Mouse (Mus musculus) T-helper 17 cell (primary cell): ENCODE results near the gene Wnt11.

Experiments used
- in situ Hi-C, 2 experiments: fragments of 300-600 bp; cut with MboI, MseI; formaldehyde crosslinking; loops; 1 replicate in 1 of 2; 2 replicates in 1 of 2; pipeline ENCODE4 v1.15.1; 2025; ENCODE audit warnings: high pct_unique_total_duplicates in 2 of 2

Gene Wnt11

DNA sequence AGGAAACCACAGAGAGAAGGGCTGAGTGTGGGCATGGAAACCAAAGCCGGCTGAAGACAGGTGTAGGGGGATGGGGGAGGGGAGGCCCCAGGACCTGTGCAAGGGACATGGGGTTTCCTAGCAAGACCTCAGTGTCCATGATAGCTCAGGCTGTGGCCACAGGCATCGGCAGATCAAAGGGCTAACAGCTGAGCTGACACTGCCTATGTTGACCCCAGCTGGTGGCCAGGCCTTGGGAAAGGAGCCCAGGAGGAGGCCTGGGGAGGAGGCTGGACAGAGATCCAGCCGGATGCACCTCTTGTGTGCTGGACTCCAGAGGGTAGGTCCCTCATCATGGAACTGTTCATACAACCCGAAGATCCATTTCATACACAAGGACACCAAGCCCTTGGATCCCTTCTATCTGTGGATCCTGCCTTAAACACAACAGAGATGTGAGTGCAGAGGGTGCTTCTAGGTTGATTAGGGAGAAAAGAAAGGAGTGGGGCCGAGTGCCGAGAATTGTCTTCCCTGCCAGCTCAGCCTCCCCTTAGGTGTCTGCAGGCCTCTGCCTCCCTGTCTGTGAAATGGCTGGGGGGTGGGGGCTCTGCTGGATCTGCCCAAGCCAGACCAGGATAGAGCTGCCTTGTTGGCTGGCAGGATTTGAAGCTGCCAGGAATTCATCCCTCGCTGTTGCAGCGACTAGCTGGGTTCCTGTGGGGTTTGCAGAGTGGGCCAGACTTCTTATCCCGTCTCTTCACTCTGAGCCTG lies 29.2 kb downstream of the Wnt11 start:
- in situ Hi-C loops: no loop called here

DNA sequence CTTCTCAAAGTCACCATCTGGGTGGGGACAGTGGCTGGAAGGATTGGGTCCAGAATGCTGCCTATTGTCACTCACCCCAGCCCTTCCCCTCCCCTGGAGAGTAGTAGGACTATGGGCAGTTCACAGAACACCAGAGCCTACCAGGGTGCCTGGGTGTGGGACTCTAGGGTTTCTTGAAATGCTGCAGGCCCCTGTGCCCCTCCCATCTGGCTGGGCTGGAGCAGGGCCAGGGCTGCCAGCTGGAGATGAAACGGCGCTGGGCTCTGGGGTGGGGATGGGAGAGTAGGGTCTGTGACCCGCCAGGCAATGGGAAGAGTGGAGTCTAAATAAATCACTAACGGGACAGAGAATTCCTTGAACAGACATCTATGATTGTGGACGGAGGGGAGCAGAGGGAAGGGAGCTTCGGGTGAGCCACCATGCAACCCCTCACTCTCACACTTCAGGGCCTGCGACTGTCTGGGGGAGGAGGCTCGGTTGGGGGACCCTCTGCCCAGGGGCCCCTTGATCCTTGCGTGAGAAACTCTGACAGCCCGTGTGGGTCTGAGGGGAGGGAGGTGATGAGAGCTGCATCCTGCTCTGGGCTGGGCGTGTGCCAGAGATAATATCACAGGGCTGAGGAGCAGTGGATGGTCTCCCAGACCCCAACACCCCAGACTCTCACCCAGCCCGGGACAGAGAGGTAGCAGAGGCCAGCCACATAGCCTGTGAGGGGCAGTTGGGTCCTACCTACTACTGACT lies 32.3 kb downstream of the Wnt11 start:
- in situ Hi-C loops: no loop called here

DNA sequence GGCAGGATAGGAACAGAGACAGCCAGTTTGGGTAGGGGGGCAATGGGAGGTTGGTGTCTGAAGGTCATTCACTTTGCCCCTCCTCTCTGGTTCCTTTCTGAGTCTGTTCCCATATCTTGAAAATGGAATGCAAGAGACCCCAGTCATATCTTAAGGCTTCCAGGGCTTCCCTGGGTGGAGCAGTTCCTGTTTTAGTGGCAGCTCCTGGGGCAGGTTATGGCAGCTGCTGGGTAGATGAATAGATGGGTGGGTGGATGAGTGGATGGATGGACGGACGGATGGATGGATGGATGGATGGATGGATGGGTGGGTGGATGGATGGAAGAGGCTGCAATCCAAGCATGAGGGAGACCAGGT lies 32.9 kb downstream of the Wnt11 start:
- in situ Hi-C loops: no loop called here

DNA sequence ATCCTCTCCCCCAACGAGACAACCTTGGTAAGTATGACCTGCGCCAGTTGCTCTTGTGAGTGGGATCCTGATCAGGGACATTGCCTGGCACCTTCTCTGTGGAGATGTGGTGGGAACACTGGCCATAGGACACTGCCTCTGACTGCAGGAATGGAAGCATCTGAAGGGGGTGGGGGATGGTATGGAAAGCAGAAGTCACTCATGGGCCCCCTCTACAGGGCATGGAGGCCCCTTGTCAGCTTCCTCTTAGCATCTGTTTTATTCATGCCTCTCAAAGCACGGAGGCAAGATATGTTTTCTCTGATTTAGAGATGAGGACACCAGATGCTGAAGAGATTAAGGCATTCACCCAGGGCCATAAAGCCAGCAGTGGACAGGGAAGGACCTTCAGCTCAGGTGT lies 34.2 kb downstream of the Wnt11 start:
- in situ Hi-C loops: no loop called here

DNA sequence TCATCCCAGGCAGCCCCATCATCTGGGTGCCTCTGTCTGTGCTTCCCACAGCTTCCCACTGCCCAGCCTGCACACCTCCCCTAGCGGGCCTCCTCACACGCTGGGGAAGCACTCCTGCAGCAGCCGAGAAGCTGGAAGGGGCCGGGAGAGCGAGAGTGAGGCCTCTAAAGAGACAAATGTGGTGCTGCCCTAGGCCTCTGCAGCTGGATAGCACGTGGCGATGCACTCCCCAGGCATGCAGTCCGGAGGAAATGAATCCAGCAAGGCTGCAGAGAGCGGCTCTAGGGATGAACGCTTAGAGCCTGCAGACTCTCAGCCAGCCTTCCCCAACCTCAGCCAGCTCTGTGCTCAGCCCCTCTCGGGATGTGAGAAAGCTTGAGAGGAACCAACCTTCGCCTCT lies 35.9 kb downstream of the Wnt11 start:
- in situ Hi-C loops: no loop called here

DNA sequence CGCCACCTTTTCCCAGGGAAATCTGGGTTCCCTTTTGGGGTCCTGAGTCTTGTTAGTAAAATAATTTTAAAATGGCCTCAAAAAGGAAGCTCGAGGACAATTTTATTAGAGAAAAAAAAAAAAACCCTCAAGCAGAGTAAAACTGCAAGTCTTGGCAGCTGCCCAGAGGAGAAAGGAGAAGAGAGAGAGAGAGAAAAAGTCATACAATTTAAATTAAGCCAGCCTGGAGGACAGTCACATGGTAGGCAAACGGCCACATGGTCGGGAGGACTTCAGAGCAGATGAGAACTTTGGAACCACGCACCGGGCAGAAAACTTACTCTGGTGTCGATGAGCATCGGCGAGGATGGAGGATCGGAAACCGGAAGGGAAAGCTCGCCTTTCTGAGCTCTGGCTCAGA lies 37.0 kb downstream of the Wnt11 start:
- in situ Hi-C loops: no loop called here

DNA sequence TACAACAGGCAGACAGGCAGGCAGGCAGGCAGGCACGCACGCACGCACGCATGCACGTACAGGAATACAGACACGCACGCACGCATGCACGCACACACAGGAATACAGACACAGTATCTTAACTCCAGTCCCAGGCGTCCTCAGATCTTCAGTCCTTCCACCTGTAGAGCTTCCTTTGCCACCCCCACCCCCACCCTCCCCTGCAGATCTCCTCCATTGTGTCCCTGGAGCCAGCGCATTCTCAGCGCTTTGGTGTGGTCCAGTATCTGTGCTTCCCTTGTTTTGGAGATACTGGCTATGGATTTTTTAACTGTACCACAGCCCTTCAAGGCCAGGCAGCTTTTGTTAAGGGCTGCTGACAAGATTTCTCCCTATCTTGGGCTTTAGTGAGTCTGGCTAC lies 38.4 kb downstream of the Wnt11 start:
- in situ Hi-C loops: no loop called here

DNA sequence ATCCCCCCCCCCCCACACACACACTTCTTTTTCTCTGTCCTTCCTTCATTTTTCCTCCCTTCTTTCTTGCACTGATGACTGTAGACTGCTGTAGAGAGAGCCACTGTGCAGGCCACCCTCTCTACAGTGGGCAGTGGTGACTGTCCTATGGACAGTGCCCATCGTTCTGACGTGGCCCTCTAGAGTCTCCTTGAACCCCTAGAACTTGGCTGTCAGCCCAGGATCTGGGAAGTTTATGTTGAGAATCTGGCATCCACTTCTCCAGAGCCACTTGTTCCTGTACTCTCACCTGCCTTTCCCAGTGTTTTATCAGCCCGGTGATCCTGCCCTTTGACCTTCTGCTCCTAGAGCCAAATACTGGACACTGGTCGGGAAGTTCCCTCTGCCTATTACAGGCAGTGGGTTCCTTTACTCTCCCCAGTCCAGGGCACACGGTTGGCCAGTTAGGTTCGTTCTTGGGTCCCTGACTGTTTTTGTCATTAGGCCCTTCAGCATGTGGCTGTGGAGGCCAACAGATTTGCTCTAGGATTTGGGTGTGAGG lies 39.6 kb downstream of the Wnt11 start:
- in situ Hi-C loops: no loop called here

DNA sequence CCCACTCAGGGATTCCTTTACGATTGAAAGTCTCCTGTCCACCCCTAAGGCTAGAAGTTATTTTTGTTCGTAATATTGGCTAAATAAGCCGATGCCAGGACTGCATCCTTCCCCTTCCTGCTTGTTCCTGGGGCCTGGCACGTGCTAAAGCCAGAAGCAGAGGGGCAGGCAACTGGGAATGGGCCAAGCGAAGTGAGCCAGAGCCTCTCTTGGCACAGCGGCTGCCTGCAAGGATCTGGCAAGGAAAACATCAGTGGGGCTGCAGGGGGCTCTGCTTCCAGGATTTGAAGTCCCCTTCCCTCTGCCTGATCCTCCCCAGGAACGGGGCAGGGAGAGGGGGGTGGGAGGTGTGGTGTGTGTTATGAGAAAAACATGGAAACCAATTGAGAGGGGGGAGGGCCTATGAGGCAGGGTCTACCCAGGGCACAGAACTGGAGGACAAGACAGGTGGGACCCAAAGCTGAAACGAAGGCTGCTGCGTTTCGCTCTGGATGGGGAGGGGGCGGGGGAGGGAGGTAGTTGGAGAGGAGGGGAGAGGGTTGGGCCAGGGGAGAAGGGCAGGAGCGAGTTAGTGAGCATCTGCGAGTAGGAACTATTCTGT lies 40.6 kb downstream of the Wnt11 start:
- in situ Hi-C loops: no loop called here

DNA sequence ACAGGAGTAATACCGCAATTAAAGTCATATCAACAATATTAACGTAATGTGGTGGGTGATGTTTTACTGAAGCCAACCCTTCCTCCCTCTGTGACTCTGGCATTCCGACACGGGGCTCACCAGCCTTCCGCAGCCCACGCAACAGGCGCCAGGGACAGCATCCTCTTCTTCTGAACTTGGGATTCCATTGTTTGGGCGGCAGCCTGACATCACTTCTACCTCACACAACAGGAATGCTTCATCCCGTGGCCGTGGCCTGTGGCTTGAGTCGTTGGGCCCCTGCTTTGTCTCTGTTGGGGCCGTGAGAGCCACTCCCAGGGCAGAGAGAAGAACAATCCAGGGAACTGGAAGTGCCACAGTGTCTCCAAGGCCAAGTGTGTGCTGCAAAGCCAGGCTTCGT lies 41.2 kb downstream of the Wnt11 start:
- in situ Hi-C loops: no loop called here

DNA sequence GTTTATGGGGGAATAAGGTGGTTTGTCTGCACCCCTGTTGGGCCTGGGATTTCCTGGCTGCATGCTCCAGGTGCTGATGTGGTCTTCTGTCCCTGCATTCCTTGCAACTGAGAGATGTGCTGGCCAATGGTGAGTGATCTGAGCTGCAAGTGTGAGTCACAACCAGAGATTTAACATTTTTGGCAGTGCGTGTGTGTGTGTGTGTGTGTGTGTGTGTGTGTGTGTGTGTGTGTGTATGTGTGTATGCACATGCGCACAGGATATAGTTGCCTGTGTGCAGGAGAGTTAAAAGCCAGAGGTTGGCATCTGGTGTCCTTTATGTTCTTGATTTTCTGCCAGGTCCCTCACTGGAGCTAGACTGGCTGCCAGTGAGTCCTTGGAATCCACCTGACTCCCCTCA lies 44.3 kb downstream of the Wnt11 start:
- in situ Hi-C loops: no loop called here

DNA sequence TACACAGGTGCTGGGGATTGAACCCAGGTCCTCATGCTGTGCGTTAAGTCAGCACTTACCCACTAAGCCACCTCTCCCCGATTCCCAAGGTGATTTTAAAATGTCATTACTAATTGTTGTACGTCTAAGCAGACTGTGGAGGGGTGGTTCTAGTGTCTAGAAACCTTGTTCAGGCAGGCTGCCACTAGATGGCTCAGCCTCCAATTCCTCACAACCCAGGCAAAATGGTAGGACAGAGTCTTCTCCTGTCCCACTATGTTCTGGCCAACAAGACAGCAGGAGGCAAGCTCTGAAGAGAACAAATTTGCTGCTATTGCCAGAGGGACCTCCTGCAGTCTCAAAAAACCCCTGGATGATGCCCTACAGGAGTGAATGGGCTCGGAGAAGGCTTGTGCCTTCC lies 47.0 kb downstream of the Wnt11 start:
- in situ Hi-C loops: no loop called here

DNA sequence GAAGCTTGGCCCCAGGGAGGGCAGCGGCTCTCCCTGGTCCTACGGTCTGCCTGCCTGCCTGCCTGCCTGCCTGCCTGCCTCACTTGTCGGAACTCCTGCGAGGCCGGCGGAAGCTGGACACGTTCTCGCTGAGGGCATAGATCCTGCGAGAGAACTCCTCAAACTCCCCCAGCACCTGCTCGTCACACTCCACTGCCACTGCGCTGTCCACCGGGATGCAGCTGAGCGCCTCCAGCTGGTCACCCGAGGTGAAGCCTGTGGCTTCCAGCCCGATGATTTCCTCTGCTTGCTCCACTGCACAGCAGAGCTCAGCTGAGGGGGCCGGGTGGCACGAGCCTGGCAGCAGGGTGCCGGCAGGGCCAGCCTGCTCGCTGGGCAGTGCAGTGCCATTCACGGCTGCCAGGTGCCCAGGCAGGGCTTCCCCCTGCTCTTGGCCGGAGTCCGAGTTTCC lies 52.9 kb downstream of the Wnt11 start:
- in situ Hi-C loops: no loop called here

DNA sequence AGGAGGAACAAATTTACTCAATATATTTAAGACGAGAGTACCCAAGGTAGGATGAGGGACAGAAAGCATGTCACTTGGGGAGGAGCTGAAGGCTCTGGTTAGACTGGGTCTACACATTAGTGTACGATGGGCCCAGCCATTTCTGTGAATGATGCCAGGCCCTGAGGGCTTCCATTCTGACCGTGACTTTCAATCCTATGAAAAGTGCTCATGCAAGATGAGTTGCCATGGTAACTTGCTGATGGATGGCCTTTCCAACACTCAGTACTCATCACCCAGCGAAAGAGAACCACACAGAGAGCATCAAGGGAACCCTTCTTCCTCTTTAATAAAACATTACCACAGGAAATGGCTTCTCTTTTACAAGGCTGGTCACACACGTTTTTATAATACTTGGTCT lies 53.9 kb downstream of the Wnt11 start:
- in situ Hi-C loops: no loop called here

DNA sequence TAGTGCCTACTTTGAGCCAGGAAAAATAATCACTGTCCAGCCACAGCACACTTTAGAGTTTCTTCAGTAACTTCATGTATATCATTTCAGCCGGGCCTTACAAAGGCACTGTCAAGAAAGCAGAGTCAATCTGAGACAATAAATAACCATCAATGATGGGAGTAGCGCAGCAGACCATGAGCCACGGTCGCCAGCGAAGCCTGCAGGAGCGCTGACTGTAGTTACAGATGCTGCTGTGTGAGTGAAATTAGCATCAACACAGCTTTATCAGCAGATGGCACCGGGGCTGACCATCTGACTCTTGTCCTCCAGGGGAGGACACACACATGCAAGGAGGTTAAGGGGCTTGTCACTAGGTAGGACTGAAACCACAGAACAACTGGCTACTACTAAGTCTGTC lies 54.3 kb downstream of the Wnt11 start:
- in situ Hi-C loops: no loop called here

DNA sequence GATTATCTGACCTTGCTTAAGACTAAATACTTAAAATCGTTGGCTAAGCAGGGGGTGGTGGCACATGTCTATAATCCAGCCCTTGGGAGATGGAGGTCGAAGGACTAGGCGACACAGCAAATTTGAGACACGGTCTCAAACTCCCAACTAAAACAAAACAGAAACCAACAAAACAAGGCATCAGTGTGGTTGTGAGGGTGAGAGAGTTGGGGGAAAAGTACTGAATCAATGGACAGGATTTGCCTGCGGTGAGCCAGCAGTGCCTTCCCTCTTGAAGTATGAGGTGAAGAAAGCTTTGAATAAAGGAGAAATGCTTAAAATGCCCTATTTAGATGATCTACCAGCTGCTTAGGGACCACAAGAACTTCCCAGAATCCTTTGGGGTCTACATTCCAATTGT lies 58.2 kb downstream of the Wnt11 start:
- in situ Hi-C loops: no loop called here

DNA sequence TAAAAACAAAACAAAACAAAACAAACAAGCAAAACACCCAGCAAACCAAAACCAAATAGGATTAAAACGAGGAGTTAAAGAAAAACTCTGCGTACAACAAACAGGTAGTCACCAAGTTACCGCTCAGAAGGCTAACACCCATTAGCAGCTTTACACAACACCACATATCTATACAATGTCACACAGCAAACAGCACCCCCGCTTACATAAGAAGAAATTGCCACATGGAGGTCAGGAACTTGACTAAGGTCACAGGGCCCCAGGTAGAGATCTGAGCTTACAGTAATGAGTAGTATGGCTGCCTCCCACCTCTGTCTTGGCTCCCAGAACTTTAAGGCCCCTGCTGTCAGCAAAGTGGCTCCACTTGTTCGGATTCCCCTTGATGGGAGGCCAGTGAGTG lies 59.4 kb downstream of the Wnt11 start:
- in situ Hi-C loops: no loop called here

DNA sequence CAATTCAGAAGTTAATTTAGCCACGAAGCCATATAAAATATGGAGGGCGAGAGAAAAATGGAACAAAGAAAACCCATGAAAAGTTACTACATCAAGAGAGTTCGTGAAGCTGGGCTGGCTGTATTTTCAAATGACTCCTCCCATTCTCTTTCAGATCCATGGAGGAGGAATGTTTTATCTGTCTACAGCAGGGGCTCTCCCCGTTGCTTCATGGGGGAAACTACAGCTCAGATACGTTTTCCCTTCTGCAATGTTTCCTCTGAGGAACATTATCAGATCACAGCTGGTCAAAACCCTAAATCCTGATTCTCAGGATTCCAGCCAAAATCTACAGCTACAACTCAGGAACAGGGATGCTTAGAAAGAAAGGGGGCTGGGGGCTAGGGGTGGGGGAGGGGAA lies 59.9 kb downstream of the Wnt11 start:
- in situ Hi-C loops: no loop called here

DNA sequence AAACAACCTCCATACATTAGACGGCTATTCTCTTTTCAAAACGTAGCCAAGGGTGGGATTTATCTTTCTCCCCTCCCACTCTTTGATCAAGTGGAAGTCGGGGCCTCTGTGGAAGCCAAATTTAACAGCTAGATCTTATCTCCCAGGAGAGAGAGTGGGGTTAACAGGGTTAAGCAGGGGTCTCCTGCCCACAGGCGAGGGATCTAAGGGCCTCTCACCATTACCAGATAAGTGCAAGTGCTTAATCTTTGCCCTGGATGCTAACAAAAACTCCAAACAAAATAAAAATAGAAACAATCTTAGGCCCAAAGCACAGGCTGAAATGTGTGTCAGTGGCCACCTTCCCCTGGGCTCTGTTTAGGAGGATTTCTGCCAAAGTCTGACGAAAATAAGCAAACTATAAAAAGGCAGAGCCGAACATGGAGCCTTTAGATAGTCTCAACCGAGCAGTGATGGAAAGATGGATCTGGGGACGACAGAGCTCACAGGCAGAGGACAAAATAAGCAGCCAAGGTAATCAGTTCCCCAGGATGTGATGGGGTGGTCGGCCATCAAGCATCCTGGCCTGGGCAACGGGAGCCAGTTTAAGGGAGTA lies 60.7 kb downstream of the Wnt11 start:
- in situ Hi-C loops: no loop called here

DNA sequence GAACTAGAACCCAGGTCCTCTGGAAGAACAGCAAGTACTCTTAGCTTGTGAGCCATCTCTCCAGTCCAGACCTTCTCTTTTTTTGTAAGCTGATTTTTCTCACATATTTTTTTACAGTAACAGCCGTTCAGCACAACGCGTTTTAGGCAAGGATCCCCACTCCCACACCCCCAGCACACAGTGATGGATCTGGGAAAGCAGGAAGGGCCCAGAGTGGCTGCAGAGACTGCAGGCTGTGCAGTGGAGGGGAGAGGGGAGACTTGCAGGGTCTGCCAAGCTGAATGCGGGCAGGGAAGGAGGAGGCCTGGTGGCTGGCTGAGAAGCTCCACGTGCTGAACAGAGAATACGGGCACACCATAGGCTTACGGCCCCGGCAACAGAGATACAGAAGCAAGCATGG lies 62.4 kb downstream of the Wnt11 start:
- in situ Hi-C loops: no loop called here

DNA sequence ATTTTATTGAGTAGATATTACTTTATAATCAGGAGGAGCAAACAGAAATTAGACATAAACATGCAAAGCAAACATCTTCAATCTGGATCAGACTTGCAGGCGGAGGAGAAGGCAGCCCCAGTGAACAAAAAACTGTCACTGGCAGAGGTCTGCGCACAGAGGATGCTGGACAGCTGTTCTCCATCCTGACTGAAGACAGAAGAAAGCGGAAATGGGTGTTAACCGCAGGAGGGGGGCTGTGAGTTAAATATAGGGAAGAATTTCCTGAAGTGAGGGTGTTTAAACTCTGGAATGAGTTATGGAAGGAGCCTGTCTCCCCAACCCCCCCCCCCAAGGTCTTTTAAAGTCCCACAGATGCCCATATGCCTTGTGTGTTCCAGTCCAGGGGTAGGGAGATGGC lies 64.9 kb downstream of the Wnt11 start:
- in situ Hi-C loops: no loop called here

DNA sequence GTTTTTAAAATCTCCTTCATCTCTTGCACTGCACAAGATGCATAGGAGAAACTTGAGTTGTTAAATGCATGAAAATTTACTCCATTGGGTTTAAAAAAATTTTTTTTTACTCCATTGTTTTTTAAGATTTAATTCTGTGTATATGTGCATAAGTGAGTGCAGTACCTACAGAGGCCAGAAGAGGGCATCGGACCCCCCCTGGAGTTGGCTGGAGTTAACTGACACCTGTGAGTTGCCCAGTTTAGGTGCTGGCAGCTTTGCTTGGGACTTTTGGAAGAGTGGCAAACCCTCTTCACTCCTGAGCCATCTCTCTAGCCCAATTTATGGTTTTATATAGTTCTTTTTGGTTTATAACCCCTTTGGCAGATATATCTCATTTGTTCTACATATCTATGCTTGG lies 66.2 kb downstream of the Wnt11 start:
- in situ Hi-C loops: no loop called here
